11 mouse cellular contexts compared by ENCODE assay signal in genomic region chr16:78684031-78684430, GRCm38 (mm10).
DNase-seq lines count a peak whose midpoint lies in the region.
"Had no signal": no experiment of that assay in that cellular context is flagged by ENCODE, and none has a peak within 500 bp of the region (broad histone marks: within the 10 kb centered on the region; RNA-seq: fewer than 3 reads in every experiment).

No protein-coding gene starts in this region.

- peak; percentile 8 to 21 for DNase-seq in left cerebral cortex, adult 18-20 months (ENCODE audit: low spot score in 2 of 2)
- DNase-seq in left cerebral cortex, adult 11 months (ENCODE audit: low spot score) = no peak
- peak; percentile 4 to 6 for DNase-seq in frontal cortex, postnatal 10 days (ENCODE audit: low spot score in 2 of 2)
- peak; percentile 9 to 10 for DNase-seq in layer of hippocampus, adult 8-10 months (ENCODE audit: low spot score in 2 of 2)
- DNase-seq in right cerebral cortex, postnatal 10 days (ENCODE audit: low spot score in 2 of 2) = peak; percentile 58 to 67
- DNase-seq in adrenal gland, postnatal 4 days (ENCODE audit: low spot score in 2 of 2) = no peak
- DNase-seq in kidney, postnatal 14 days = no peak
- DNase-seq in kidney, postnatal 36 days = no peak
- DNase-seq: kidney, adult 18-20 months; kidney, postnatal 25 days; thymus, adult 2 months had no signal

Comparison
In these comparisons a context has a peak if more than half of its experiments do, and no peak if none do; other contexts are left out.
1. DNase-seq: peak in left cerebral cortex, adult 18-20 months (2 of 2), frontal cortex, postnatal 10 days (2 of 2), layer of hippocampus, adult 8-10 months (2 of 2) and right cerebral cortex, postnatal 10 days (2 of 2); none in left cerebral cortex, adult 11 months (single experiment), adrenal gland, postnatal 4 days (0 of 2), kidney, postnatal 14 days (single experiment) and kidney, postnatal 36 days (0 of 2).